Mouse (Mus musculus) right cerebral cortex, postnatal 36 days (tissue): Measurements from ENCODE around the gene Tmem231.
A peak's percentile ranks its signal among the peaks of the same experiment; 100 is the strongest.
"Not testable (repeated sequence)": the region's sequence is repeated elsewhere in the genome, so short reads cannot be mapped to it uniquely, and the experiment has no call there.

Experiments used
- DNase-seq, 2 experiments: peaks; one replicate each; pipeline ENCODE4 v3.0.0; 2022; ENCODE audit warnings: low spot score in 2 of 2, mixed read lengths in 1 of 2

The Tmem231 gene

GRCm38 (mm10) chr8:111950846-111951245 lies 17.2 kb upstream of the Tmem231 start:
- no peak for DNase-seq

GRCm38 (mm10) chr8:111947954-111948353 lies 14.3 kb upstream of the Tmem231 start:
- DNase-seq = no peak

- no peak for DNase-seq
These were observed 13.5 kb upstream of the Tmem231 start for GRCm38 (mm10) chr8:111947144-111947543.

- no peak for DNase-seq
These were observed 9.9 kb upstream of the Tmem231 start for GRCm38 (mm10) chr8:111943544-111943943.

GRCm38 (mm10) chr8:111941101-111941454 lies 7.4 kb upstream of the Tmem231 start:
- peak in 1 of 2 experiments; percentile 16 for DNase-seq

GRCm38 (mm10) chr8:111940171-111941100 lies 6.8 kb upstream of the Tmem231 start, which contains the start of gene Gabarapl2:
Gene Gabarapl2 (plus strand): TSS chr8:111940703.
- DNase-seq = peak; percentile 96 to 98

- no peak for DNase-seq
These were observed 5.9 kb upstream of the Tmem231 start for GRCm38 (mm10) chr8:111939516-111940142.

- DNase-seq = not testable (repeated sequence)
These were observed 4.7 kb upstream of the Tmem231 start for GRCm38 (mm10) chr8:111938076-111938985.

GRCm38 (mm10) chr8:111937184-111937583 lies 3.5 kb upstream of the Tmem231 start:
- no peak for DNase-seq

- DNase-seq = no peak
These were observed 520 bp upstream of the Tmem231 start for GRCm38 (mm10) chr8:111934201-111934600.

GRCm38 (mm10) chr8:111932580-111933336 lies 923 bp downstream of the Tmem231 start:
- peak in 1 of 2 experiments; percentile 20 for DNase-seq

- DNase-seq = no peak
These were observed 2.0 kb downstream of the Tmem231 start for GRCm38 (mm10) chr8:111931721-111932120.

- no peak for DNase-seq
These were observed 3.9 kb downstream of the Tmem231 start for GRCm38 (mm10) chr8:111929648-111930344.

GRCm38 (mm10) chr8:111924976-111925375 lies 8.7 kb downstream of the Tmem231 start:
- DNase-seq = no peak

GRCm38 (mm10) chr8:111923383-111923804 lies 10.3 kb downstream of the Tmem231 start:
- no peak for DNase-seq

- DNase-seq = no peak
These were observed 12.7 kb downstream of the Tmem231 start for GRCm38 (mm10) chr8:111920971-111921370.

- DNase-seq = no peak
These were observed 14.0 kb downstream of the Tmem231 start for GRCm38 (mm10) chr8:111919663-111920062.

GRCm38 (mm10) chr8:111912860-111913432 lies 20.7 kb downstream of the Tmem231 start:
- DNase-seq = no peak

- DNase-seq = no peak
These were observed 22.1 kb downstream of the Tmem231 start for GRCm38 (mm10) chr8:111911572-111911971.
